27 mouse cellular contexts compared by ENCODE assay signal in the genomic region with DNA sequence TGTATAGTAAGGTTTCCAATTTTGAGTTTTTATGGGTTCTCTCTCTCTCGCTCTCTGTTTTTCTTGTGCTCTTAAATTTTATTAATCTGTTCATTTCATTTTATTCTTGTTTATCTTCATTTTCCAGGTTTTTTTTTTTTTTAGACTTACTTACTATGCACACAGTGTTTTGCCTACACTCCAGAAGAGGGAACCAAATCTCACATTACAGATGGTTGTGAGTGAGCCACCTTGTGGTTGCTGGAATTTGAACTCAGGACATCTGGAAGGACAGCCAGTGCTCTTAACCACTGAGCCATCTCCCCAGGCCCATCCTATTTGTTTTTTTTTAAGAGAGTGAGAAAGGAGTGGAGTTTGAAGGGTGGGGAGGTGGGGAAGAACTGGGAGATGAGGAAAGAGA. TPM values are rescaled to one million over a fixed set of nuclear protein-coding genes. Genes with fewer than 3 reads are reported as not detected.
A peak's percentile ranks its signal among the peaks of the same experiment; 100 is the strongest.
DNase-seq lines count a peak whose midpoint lies in the region; ATAC-seq and TF ChIP-seq lines count a peak whose summit lies in the region.
"Had no signal": no experiment of that assay in that cellular context is flagged by ENCODE, and none has a peak within 500 bp of the region (broad histone marks: within the 10 kb centered on the region; RNA-seq: fewer than 3 reads in every experiment).

No protein-coding gene starts in this region.

- no peak overlapping the region for H3K27ac ChIP-seq in forebrain, postnatal 0 days (ENCODE audit: low read depth, low read length)
- no peak overlapping the region for H3K27ac ChIP-seq in forebrain, embryonic 13.5 days
- no peak overlapping the region for H3K27ac ChIP-seq in left cerebral cortex, adult 2 months
- H3K27ac ChIP-seq in ES-E14 (ENCODE audit: insufficient read depth, low read depth, low read length, poor library complexity, severe bottlenecking) = no peak overlapping the region
- H3K27ac ChIP-seq: embryonic facial prominence, embryonic 13.5 days; hindbrain, embryonic 15.5 days; neural tube, embryonic 12.5 days; stomach, embryonic 15.5 days had no signal

- H3K4me2 ChIP-seq in forebrain, postnatal 0 days (ENCODE audit: low read depth) = no peak overlapping the region
- H3K4me2 ChIP-seq in forebrain, embryonic 13.5 days = no peak overlapping the region
- H3K4me2 ChIP-seq: embryonic facial prominence, embryonic 13.5 days; hindbrain, embryonic 15.5 days; neural tube, embryonic 12.5 days; stomach, embryonic 15.5 days had no signal

- intact Hi-C loops in left cerebral cortex, adult 2 months (cut with DNase I) = no loop called here

- H3K4me3 ChIP-seq in forebrain, postnatal 0 days (ENCODE audit: low read depth, low read length) = no peak overlapping the region
- no peak overlapping the region for H3K4me3 ChIP-seq in forebrain, embryonic 13.5 days
- H3K4me3 ChIP-seq in left cerebral cortex, adult 2 months = no peak overlapping the region
- H3K4me3 ChIP-seq in ES-E14 (ENCODE audit: insufficient read depth in 1 of 2, low read depth in 1 of 2, low read length in 2 of 2, poor library complexity in 1 of 2, severe bottlenecking in 1 of 2) = no peak overlapping the region
- H3K4me3 ChIP-seq: embryonic facial prominence, embryonic 13.5 days; hindbrain, embryonic 15.5 days; neural tube, embryonic 12.5 days; stomach, embryonic 15.5 days had no signal

- no peak for ATAC-seq in forebrain, postnatal 0 days
- ATAC-seq in forebrain, embryonic 13.5 days = no peak
- ATAC-seq: midbrain, embryonic 16.5 days had no signal

- WGBS in forebrain, postnatal 0 days = 93% methylated on average over 1 of the region's 1 CpGs
- WGBS in forebrain, embryonic 13.5 days = 97% methylated on average over 1 of the region's 1 CpGs

- peak; percentile 40 for TF ChIP-seq CTCF in forebrain, postnatal 0 days (IDR thresholded peaks at IDR 0.05; ENCODE audit: low read depth)
- TF ChIP-seq CTCF in left cerebral cortex, adult 2 months (IDR thresholded peaks at IDR 0.05) = peak; percentile 21

- no peaks in the 10 kb centered on the region for H3K9me3 ChIP-seq in forebrain, postnatal 0 days (ENCODE audit: low read length)
- no peaks in the 10 kb centered on the region for H3K9me3 ChIP-seq in forebrain, embryonic 13.5 days (replicated peaks)
- no peaks in the 10 kb centered on the region for H3K9me3 ChIP-seq in ES-E14 (ENCODE audit: control insufficient read depth, insufficient read depth, low read depth, low read length)
- H3K9me3 ChIP-seq: embryonic facial prominence, embryonic 13.5 days; hindbrain, embryonic 15.5 days; neural tube, embryonic 12.5 days; stomach, embryonic 15.5 days had no signal

- no peak for DNase-seq in forebrain, postnatal 0 days
- DNase-seq in left cerebral cortex, adult 2 months (ENCODE audit: extremely low spot score in 1 of 2, low spot score in 2 of 2) = no peak
- no peak for DNase-seq in left cerebral cortex, adult 9 months (ENCODE audit: low spot score in 2 of 2)
- DNase-seq in ES-E14 (ENCODE audit: low read depth, low spot score) = no peak
- DNase-seq in splenic B cell, adult 2 months (ENCODE audit: low read depth, low spot score) = peak; percentile 37
- DNase-seq in cerebellum, postnatal 14 days = no peak
- no peak for DNase-seq in MN1 (ENCODE audit: low spot score)
- DNase-seq: adrenal gland, postnatal 36 days; cerebellum, adult 8-10 months; kidney, adult 2 months; left cerebral cortex, postnatal 4 days; lung, postnatal 10 days; spleen, adult 18-20 months had no signal

- peaks cover 15% of the 10 kb centered on the region for H3K4me1 ChIP-seq in forebrain, postnatal 0 days (ENCODE audit: insufficient read depth)
- H3K4me1 ChIP-seq in forebrain, embryonic 13.5 days = peaks cover 24% of the 10 kb centered on the region
- H3K4me1 ChIP-seq in ES-E14 (ENCODE audit: control insufficient read depth in 2 of 2, insufficient read depth in 2 of 2, low read length in 2 of 2, poor library complexity in 1 of 2) = peaks cover 0 to 15% of the 10 kb centered on the region in 2 experiments; a peak in 3 of 4 replicates

- H3K36me3 ChIP-seq in forebrain, postnatal 0 days (ENCODE audit: insufficient read depth) = no peaks in the 10 kb centered on the region
- H3K36me3 ChIP-seq in forebrain, embryonic 13.5 days (ENCODE audit: poor library complexity, severe bottlenecking) = no peaks in the 10 kb centered on the region
- peaks cover 13% of the 10 kb centered on the region for H3K36me3 ChIP-seq in ES-E14 (ENCODE audit: control insufficient read depth, insufficient read depth, low read length, poor library complexity, severe bottlenecking)
- H3K36me3 ChIP-seq in splenic B cell, adult 2 months (ENCODE audit: control insufficient read depth, insufficient read depth, low read length, poor library complexity, severe bottlenecking) = no peaks in the 10 kb centered on the region
- H3K36me3 ChIP-seq: embryonic facial prominence, embryonic 13.5 days; hindbrain, embryonic 15.5 days; neural tube, embryonic 12.5 days; stomach, embryonic 15.5 days had no signal

- H3K27me3 ChIP-seq in forebrain, postnatal 0 days (ENCODE audit: insufficient read depth, low read length) = no peaks in the 10 kb centered on the region
- H3K27me3 ChIP-seq in forebrain, embryonic 13.5 days = no peaks in the 10 kb centered on the region
- H3K27me3 ChIP-seq in splenic B cell, adult 2 months (ENCODE audit: control insufficient read depth, insufficient read depth, low read length, poor library complexity, severe bottlenecking) = no peaks in the 10 kb centered on the region
- H3K27me3 ChIP-seq: embryonic facial prominence, embryonic 13.5 days; hindbrain, embryonic 15.5 days; megakaryocyte, embryonic 14.5 days; neural tube, embryonic 12.5 days; stomach, embryonic 15.5 days had no signal

- no peak overlapping the region for H3K9ac ChIP-seq in forebrain, postnatal 0 days
- no peak overlapping the region for H3K9ac ChIP-seq in forebrain, embryonic 13.5 days
- no peak overlapping the region for H3K9ac ChIP-seq in ES-E14 (ENCODE audit: insufficient read depth, low read depth, low read length, poor library complexity, severe bottlenecking)
- H3K9ac ChIP-seq: embryonic facial prominence, embryonic 13.5 days; hindbrain, embryonic 15.5 days; neural tube, embryonic 12.5 days; stomach, embryonic 15.5 days had no signal

- in situ Hi-C loops in ES-E14 (cut with MboI; ENCODE audit: low sequenced_read_pairs in 2 of 2, unreplicated experiment in 2 of 2) = no loop called here

TF ChIP-seq in ES-E14, 5 proteins besides CTCF, POLR2A, EP300 and RAD21:
- TF ChIP-seq ZNF384 (IDR thresholded peaks at IDR 0.05; ENCODE audit: low read depth, low read length) (peak; percentile 69; the same call in 1 of the 2 replicates), HCFC1 (IDR thresholded peaks at IDR 0.05; ENCODE audit: borderline replicate concordance, insufficient read depth, low read length) (no peak)

RNA-seq across cellular contexts. Expression of a gene that starts 5.9 kb away (rescaled TPM):
- total RNA-seq in forebrain, postnatal 0 days (2014; rRNA removed) = 579 and 718 TPM in 2 replicates
- 377 and 380 TPM in 2 replicates for polyA plus RNA-seq in forebrain, postnatal 0 days (2015; fragmentation: Nextera tagmentation; extraction: Ambion mirVana)
- 249 and 262 TPM in 2 replicates for polyA plus RNA-seq in forebrain, embryonic 13.5 days (2015; fragmentation: Nextera tagmentation; extraction: Ambion mirVana)
- 100 to 1,000 TPM; 269 to 274 TPM for total RNA-seq in left cerebral cortex, adult 2 months (2021)
- 261 and 373 TPM in 2 replicates for total RNA-seq in ES-E14 (2012; rRNA removed)

RNA-seq across cellular contexts. Expression of a gene that starts 26.9 kb away (rescaled TPM):
- 0.19 and 0.46 TPM in 2 replicates for total RNA-seq in forebrain, postnatal 0 days (2014; rRNA removed)
- 0.08 TPM in 1 of 2 replicates, not detected in the other for polyA plus RNA-seq in forebrain, postnatal 0 days (2015; fragmentation: Nextera tagmentation; extraction: Ambion mirVana)
- polyA plus RNA-seq in forebrain, embryonic 13.5 days (2015; fragmentation: Nextera tagmentation; extraction: Ambion mirVana) = not detected in 2 replicates
- total RNA-seq in left cerebral cortex, adult 2 months (2021) = not detected
- total RNA-seq in ES-E14 (2012; rRNA removed) = 0.80 and 1.1 TPM in 2 replicates
- total RNA-seq: adrenal gland, postnatal 36 days; gastrocnemius, adult 8-10 months; heart, adult 8-10 months; heart, postnatal 25 days; layer of hippocampus, postnatal 25 days; liver, adult 2 months had no signal
- polyA plus RNA-seq: cortical plate, adult 2 months; embryonic facial prominence, embryonic 13.5 days; hindbrain, embryonic 15.5 days; large intestine, adult 2 months; liver, adult 2 months; midbrain, embryonic 16.5 days; neural tube, embryonic 12.5 days; stomach, embryonic 15.5 days had no signal

RNA-seq across cellular contexts. Expression of a gene that starts 53.0 kb away (rescaled TPM):
- total RNA-seq in forebrain, postnatal 0 days (2014; rRNA removed) = 25.4 and 25.5 TPM in 2 replicates
- 22.2 and 22.6 TPM in 2 replicates for polyA plus RNA-seq in forebrain, postnatal 0 days (2015; fragmentation: Nextera tagmentation; extraction: Ambion mirVana)
- polyA plus RNA-seq in forebrain, embryonic 13.5 days (2015; fragmentation: Nextera tagmentation; extraction: Ambion mirVana) = 37.1 and 38.7 TPM in 2 replicates
- total RNA-seq in left cerebral cortex, adult 2 months (2021) = 1 to 10 TPM; 3.4 to 3.7 TPM
- total RNA-seq in ES-E14 (2012; rRNA removed) = 52.3 and 93.2 TPM in 2 replicates
